In genomic region chr6:100505506-100506247, GRCm38 (mm10) we compare ENCODE assay signal across 14 mouse cellular contexts.
DNase-seq lines count a peak whose midpoint lies in the region; ATAC-seq and TF ChIP-seq lines count a peak whose summit lies in the region.
"Had no signal": no experiment of that assay in that cellular context is flagged by ENCODE, and none has a peak within 500 bp of the region (broad histone marks: within the 10 kb centered on the region; RNA-seq: fewer than 3 reads in every experiment).

No protein-coding gene starts in this region.

- no peaks in the 10 kb centered on the region for H3K9me3 ChIP-seq in midbrain, embryonic 14.5 days (ENCODE audit: control insufficient read depth, low read length)
- no peaks in the 10 kb centered on the region for H3K9me3 ChIP-seq in midbrain, embryonic 11.5 days (ENCODE audit: control insufficient read depth, low read length)
- H3K9me3 ChIP-seq in hindbrain, postnatal 0 days (ENCODE audit: low read length) = no peaks in the 10 kb centered on the region
- no peaks in the 10 kb centered on the region for H3K9me3 ChIP-seq in kidney, embryonic 15.5 days (replicated peaks)
- H3K9me3 ChIP-seq: forebrain, embryonic 10.5 days; heart, embryonic 13.5 days; liver, embryonic 12.5 days had no signal

- H3K9ac ChIP-seq in midbrain, embryonic 14.5 days (replicated peaks; ENCODE audit: low read length) = no peak overlapping the region
- H3K9ac ChIP-seq in midbrain, embryonic 11.5 days (ENCODE audit: low read length) = no peak overlapping the region
- no peak overlapping the region for H3K9ac ChIP-seq in hindbrain, postnatal 0 days (replicated peaks; ENCODE audit: low read length)
- H3K9ac ChIP-seq in kidney, embryonic 15.5 days = no peak overlapping the region
- H3K9ac ChIP-seq: heart, embryonic 13.5 days; liver, embryonic 12.5 days had no signal

- no peak for ATAC-seq in midbrain, embryonic 14.5 days (ENCODE audit: low FRiP score, low TSS enrichment)
- no peak for ATAC-seq in midbrain, embryonic 11.5 days (ENCODE audit: low FRiP score)
- peak; percentile 60 for ATAC-seq in hindbrain, postnatal 0 days
- ATAC-seq in kidney, embryonic 15.5 days (replicated peaks; ENCODE audit: low FRiP score) = no peak
- ATAC-seq: liver, embryonic 12.5 days; Patski had no signal

- no peak overlapping the region for H3K4me3 ChIP-seq in midbrain, embryonic 14.5 days (replicated peaks; ENCODE audit: low read depth, low read length)
- no peak overlapping the region for H3K4me3 ChIP-seq in midbrain, embryonic 11.5 days (ENCODE audit: low read depth, low read length)
- H3K4me3 ChIP-seq in hindbrain, postnatal 0 days (ENCODE audit: low read length) = no peak overlapping the region
- H3K4me3 ChIP-seq in kidney, embryonic 15.5 days (replicated peaks) = no peak overlapping the region
- H3K4me3 ChIP-seq: forebrain, embryonic 10.5 days; heart, embryonic 13.5 days; left cerebral cortex, adult 2 months; liver, embryonic 12.5 days had no signal

- H3K36me3 ChIP-seq in midbrain, embryonic 14.5 days (ENCODE audit: control insufficient read depth, insufficient read depth, low read length) = no peaks in the 10 kb centered on the region
- H3K36me3 ChIP-seq in midbrain, embryonic 11.5 days (ENCODE audit: control insufficient read depth, insufficient read depth, low read length) = no peaks in the 10 kb centered on the region
- H3K36me3 ChIP-seq in hindbrain, postnatal 0 days (ENCODE audit: insufficient read depth, low read length) = no peaks in the 10 kb centered on the region
- H3K36me3 ChIP-seq in kidney, embryonic 15.5 days = no peaks in the 10 kb centered on the region
- H3K36me3 ChIP-seq: forebrain, embryonic 10.5 days; heart, embryonic 13.5 days; liver, embryonic 12.5 days had no signal

- peak; percentile 43 for DNase-seq in adrenal gland, postnatal 10 days
- DNase-seq in adrenal gland, adult 18-20 months (ENCODE audit: low spot score in 2 of 2) = no peak
- DNase-seq in midbrain, embryonic 14.5 days = peak; percentile 51
- DNase-seq in midbrain, embryonic 11.5 days (ENCODE audit: low spot score, missing footprints) = no peak
- DNase-seq in hindbrain, postnatal 0 days (ENCODE audit: low spot score) = peak; percentile 54
- DNase-seq in kidney, adult 11 months = no peak
- DNase-seq in left cerebral cortex, adult 9 months (ENCODE audit: low spot score in 2 of 2) = no peak
- DNase-seq: kidney, postnatal 36 days had no signal

- 0 out of 2 replicates have a peak, but pooled peaks cover 5% of the 10 kb centered on the region for H3K27me3 ChIP-seq in midbrain, embryonic 14.5 days (ENCODE audit: control insufficient read depth, insufficient read depth, low read length)
- H3K27me3 ChIP-seq in midbrain, embryonic 11.5 days (ENCODE audit: control insufficient read depth, insufficient read depth, low read length) = no peaks in the 10 kb centered on the region
- H3K27me3 ChIP-seq in hindbrain, postnatal 0 days (ENCODE audit: insufficient read depth, low read length) = peaks cover 13% of the 10 kb centered on the region; the same call in 1 of the 2 replicates
- peaks cover 31% of the 10 kb centered on the region; the same call in 1 of the 2 replicates for H3K27me3 ChIP-seq in kidney, embryonic 15.5 days
- H3K27me3 ChIP-seq: liver, embryonic 12.5 days; Patski had no signal

- H3K27ac ChIP-seq in midbrain, embryonic 14.5 days (replicated peaks; ENCODE audit: low read depth, low read length) = no peak overlapping the region
- H3K27ac ChIP-seq in midbrain, embryonic 11.5 days (ENCODE audit: low read depth, low read length) = no peak overlapping the region
- no peak overlapping the region for H3K27ac ChIP-seq in hindbrain, postnatal 0 days
- H3K27ac ChIP-seq in kidney, embryonic 15.5 days = no peak overlapping the region
- H3K27ac ChIP-seq: forebrain, embryonic 10.5 days; heart, embryonic 13.5 days; left cerebral cortex, adult 2 months; liver, embryonic 12.5 days had no signal

- no peak for TF ChIP-seq CTCF in hindbrain, postnatal 0 days (IDR thresholded peaks at IDR 0.05; ENCODE audit: low read depth)

- no peak overlapping the region for H3K4me2 ChIP-seq in midbrain, embryonic 14.5 days (ENCODE audit: low read length)
- no peak overlapping the region for H3K4me2 ChIP-seq in midbrain, embryonic 11.5 days
- no peak overlapping the region for H3K4me2 ChIP-seq in hindbrain, postnatal 0 days (ENCODE audit: low read depth, low read length)
- H3K4me2 ChIP-seq in kidney, embryonic 15.5 days = no peak overlapping the region
- H3K4me2 ChIP-seq: heart, embryonic 13.5 days; liver, embryonic 12.5 days had no signal

- WGBS in midbrain, embryonic 14.5 days = 50% methylated on average over 15 of the region's 15 CpGs
- 72% methylated on average over 15 of the region's 15 CpGs for WGBS in midbrain, embryonic 11.5 days
- WGBS in hindbrain, postnatal 0 days = 49% methylated on average over 15 of the region's 15 CpGs
- WGBS in kidney, embryonic 15.5 days = 81% methylated on average over 15 of the region's 15 CpGs

- H3K4me1 ChIP-seq in midbrain, embryonic 14.5 days (ENCODE audit: control insufficient read depth, insufficient read depth, low read length) = 0 out of 2 replicates have a peak, but pooled peaks cover under 1% of the 10 kb centered on the region
- H3K4me1 ChIP-seq in midbrain, embryonic 11.5 days (ENCODE audit: control insufficient read depth, insufficient read depth, low read length) = peaks cover 2% of the 10 kb centered on the region; the same call in 1 of the 2 replicates
- H3K4me1 ChIP-seq in hindbrain, postnatal 0 days (ENCODE audit: insufficient read depth, low read length) = peaks cover 12% of the 10 kb centered on the region
- peaks cover 8% of the 10 kb centered on the region for H3K4me1 ChIP-seq in kidney, embryonic 15.5 days
- H3K4me1 ChIP-seq: liver, embryonic 12.5 days had no signal

Comparison
In these comparisons a context has a peak if more than half of its experiments do, and no peak if none do; other contexts are left out.
1. DNase-seq: peak in adrenal gland, postnatal 10 days (single experiment), midbrain, embryonic 14.5 days (single experiment) and hindbrain, postnatal 0 days (single experiment); none in adrenal gland, adult 18-20 months (0 of 2), midbrain, embryonic 11.5 days (single experiment), kidney, adult 11 months (single experiment) and left cerebral cortex, adult 9 months (0 of 2).